Mouse (Mus musculus): Measurements from ENCODE around the gene BC005537. TPM values are rescaled to one million over a fixed set of nuclear protein-coding genes. Genes with fewer than 3 reads are reported as not detected.
"Not testable (repeated sequence)": the region's sequence is repeated elsewhere in the genome, so short reads cannot be mapped to it uniquely, and the experiment has no call there.

BC005537 gene
- polyA plus RNA-seq, 1 experiment from 2014 or later: 20.7 TPM

DNA sequence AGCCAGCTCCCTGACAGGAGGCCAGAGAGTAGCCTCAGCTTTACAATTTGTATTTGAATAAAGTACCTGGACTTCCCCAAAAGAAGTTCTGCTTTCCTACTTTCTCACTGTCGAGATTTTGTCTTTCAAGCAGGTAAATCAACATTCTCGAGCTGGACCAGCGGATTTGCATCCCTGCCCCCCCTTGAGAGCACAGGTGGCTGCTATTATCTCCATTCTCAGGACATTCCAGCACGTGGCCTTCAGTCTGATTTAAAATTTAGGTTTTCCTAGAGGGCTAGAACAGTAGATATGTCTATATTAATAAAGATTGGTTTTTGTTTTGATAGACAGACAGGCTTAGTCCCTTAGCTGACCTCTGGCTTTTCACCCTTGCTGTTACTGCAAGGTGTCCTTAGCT is 33.6 kb upstream of the BC005537 start:
- not testable (repeated sequence) for H3K9ac ChIP-seq (ENCODE audit: low read depth, low read length); H3K9me3 ChIP-seq (ENCODE audit: control insufficient read depth, low read length); H3K27me3 ChIP-seq (replicated peaks; ENCODE audit: control insufficient read depth, insufficient read depth, low read length); H3K4me3 ChIP-seq (ENCODE audit: low read length); ATAC-seq; H3K4me2 ChIP-seq (ENCODE audit: low read length); H3K36me3 ChIP-seq (ENCODE audit: control insufficient read depth, insufficient read depth, low read length); H3K4me1 ChIP-seq (ENCODE audit: control insufficient read depth, insufficient read depth, low read depth, low read length); H3K27ac ChIP-seq (ENCODE audit: low read depth, low read length)
- 84% methylated on average over 4 of the region's 4 CpGs for WGBS

GRCm38 (mm10) chr13:24771482-24771881 is 30.0 kb upstream of the BC005537 start:
- H3K4me3 ChIP-seq (ENCODE audit: low read length); H3K4me2 ChIP-seq (ENCODE audit: low read length); H3K4me1 ChIP-seq (ENCODE audit: control insufficient read depth, insufficient read depth, low read depth, low read length); H3K9me3 ChIP-seq (ENCODE audit: control insufficient read depth, low read length); ATAC-seq; H3K9ac ChIP-seq (ENCODE audit: low read depth, low read length); H3K27ac ChIP-seq (ENCODE audit: low read depth, low read length); H3K36me3 ChIP-seq (ENCODE audit: control insufficient read depth, insufficient read depth, low read length); H3K27me3 ChIP-seq (replicated peaks; ENCODE audit: control insufficient read depth, insufficient read depth, low read length): not testable (repeated sequence)
- 92% methylated on average over 10 of the region's 10 CpGs for WGBS

DNA sequence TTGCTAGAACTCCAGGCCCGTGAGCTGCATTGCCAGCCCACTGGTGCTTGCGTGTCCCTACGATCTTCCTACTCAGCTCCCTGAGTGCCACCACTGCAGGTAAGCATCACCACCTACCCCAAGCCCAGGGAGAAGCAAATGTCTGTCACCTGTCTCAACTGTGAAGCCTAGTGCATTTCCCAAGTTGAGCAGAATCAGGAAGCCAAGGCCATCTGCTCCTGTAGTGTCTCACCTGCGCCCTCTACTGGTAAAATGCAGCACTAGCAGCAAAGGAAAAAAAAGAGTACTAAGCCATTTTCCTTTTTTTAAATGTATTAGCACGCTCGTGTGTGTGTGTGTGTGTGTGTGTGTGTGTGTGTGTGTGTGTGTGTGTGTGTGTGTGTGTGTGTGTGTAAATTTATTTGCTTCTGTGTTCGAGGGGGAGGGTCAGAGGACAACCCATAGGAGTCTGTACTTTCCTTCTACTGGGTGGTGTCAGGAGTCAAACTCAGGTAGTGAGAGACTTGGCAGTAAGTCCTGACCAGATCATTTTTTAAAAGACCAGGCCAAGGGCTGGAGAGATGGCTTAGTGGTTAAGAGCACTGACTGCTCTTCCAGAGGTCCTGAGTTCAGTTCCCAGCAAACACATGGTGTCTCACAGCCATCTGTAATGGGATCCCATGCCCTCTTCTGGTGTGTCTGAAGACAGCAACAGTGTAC is 25.2 kb upstream of the BC005537 start:
- WGBS: 51% methylated on average over 7 of the region's 7 CpGs
- Histone ChIP-seq H3K4me2 (ENCODE audit: low read length) (no peak overlapping the region), H3K4me3 (ENCODE audit: low read length) (no peak overlapping the region)

GRCm38 (mm10) chr13:24778026-24778425 is 23.4 kb upstream of the BC005537 start:
- H3K4me2 ChIP-seq (ENCODE audit: low read length): no peak overlapping the region
- H3K27ac ChIP-seq (ENCODE audit: low read depth, low read length): no peak overlapping the region
- H3K36me3 ChIP-seq (ENCODE audit: control insufficient read depth, insufficient read depth, low read length): no peaks in the 10 kb centered on the region
- H3K9me3 ChIP-seq (ENCODE audit: control insufficient read depth, low read length): no peaks in the 10 kb centered on the region
- no peaks in the 10 kb centered on the region for H3K27me3 ChIP-seq (replicated peaks; ENCODE audit: control insufficient read depth, insufficient read depth, low read length)
- no peaks in the 10 kb centered on the region for H3K4me1 ChIP-seq (ENCODE audit: control insufficient read depth, insufficient read depth, low read depth, low read length)
- H3K4me3 ChIP-seq (ENCODE audit: low read length): no peak overlapping the region
- no peak for ATAC-seq
- 81% methylated on average over 2 of the region's 2 CpGs for WGBS
- no peak overlapping the region for H3K9ac ChIP-seq (ENCODE audit: low read depth, low read length)

More for the DNA sequence above, 25.2 kb upstream of the BC005537 start:
- Histone ChIP-seq H3K9me3 (ENCODE audit: control insufficient read depth, low read length) (no peaks in the 10 kb centered on the region), H3K27me3 (replicated peaks; ENCODE audit: control insufficient read depth, insufficient read depth, low read length) (no peaks in the 10 kb centered on the region), H3K4me1 (ENCODE audit: control insufficient read depth, insufficient read depth, low read depth, low read length) (no peaks in the 10 kb centered on the region), H3K9ac (ENCODE audit: low read depth, low read length) (no peak overlapping the region), H3K36me3 (ENCODE audit: control insufficient read depth, insufficient read depth, low read length) (no peaks in the 10 kb centered on the region), H3K27ac (ENCODE audit: low read depth, low read length) (no peak overlapping the region)
- 0 out of 2 replicates have a peak, but pooled peaks have one; percentile 48 for ATAC-seq

DNA sequence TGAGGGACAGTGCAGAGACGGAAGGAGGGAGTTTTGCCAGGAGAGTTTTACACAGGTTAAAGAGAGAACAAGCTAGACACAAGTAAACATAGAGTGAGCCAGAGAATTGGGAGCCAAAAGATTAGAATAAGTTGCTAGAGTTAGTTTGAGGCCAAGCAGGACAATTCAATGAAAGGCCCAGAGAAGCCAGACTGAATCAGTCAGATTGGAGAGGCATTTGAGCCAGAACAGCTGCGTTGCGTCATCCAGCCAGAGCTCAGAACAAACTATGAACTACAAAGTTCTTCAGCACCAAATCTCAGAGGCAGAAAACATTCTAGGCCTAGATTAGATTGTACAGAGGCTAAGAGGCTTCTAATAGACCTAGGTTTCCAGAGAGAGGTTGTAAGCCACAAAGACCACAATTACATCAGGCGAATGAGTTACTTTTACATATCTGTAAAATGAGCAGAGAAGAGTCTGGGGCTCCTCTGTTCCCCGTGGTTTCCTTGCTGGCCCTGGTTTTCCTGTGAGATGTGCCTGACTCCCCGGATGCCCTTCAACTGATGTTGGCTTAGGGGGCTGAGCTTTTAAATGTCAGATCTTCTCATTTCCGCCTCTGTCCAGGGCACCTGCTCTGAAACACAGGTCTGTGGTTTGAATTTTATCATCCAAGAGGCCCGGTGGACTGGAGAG is 22.6 kb upstream of the BC005537 start:
- Histone ChIP-seq H3K4me1 (ENCODE audit: control insufficient read depth, insufficient read depth, low read depth, low read length) (no peaks in the 10 kb centered on the region), H3K27me3 (replicated peaks; ENCODE audit: control insufficient read depth, insufficient read depth, low read length) (no peaks in the 10 kb centered on the region), H3K4me3 (ENCODE audit: low read length) (no peak overlapping the region), H3K36me3 (ENCODE audit: control insufficient read depth, insufficient read depth, low read length) (no peaks in the 10 kb centered on the region), H3K27ac (ENCODE audit: low read depth, low read length) (no peak overlapping the region), H3K4me2 (ENCODE audit: low read length) (no peak overlapping the region), H3K9ac (ENCODE audit: low read depth, low read length) (no peak overlapping the region), H3K9me3 (ENCODE audit: control insufficient read depth, low read length) (no peaks in the 10 kb centered on the region)
- no peak for ATAC-seq
- 91% methylated on average over 8 of the region's 8 CpGs for WGBS

- 49% methylated on average over 5 of the region's 5 CpGs for WGBS
- Histone ChIP-seq H3K9me3 (ENCODE audit: control insufficient read depth, low read length) (no peaks in the 10 kb centered on the region), H3K4me2 (ENCODE audit: low read length) (no peak overlapping the region), H3K36me3 (ENCODE audit: control insufficient read depth, insufficient read depth, low read length) (no peaks in the 10 kb centered on the region), H3K4me1 (ENCODE audit: control insufficient read depth, insufficient read depth, low read depth, low read length) (no peaks in the 10 kb centered on the region), H3K9ac (ENCODE audit: low read depth, low read length) (no peak overlapping the region), H3K4me3 (ENCODE audit: low read length) (no peak overlapping the region), H3K27ac (ENCODE audit: low read depth, low read length) (no peak overlapping the region), H3K27me3 (replicated peaks; ENCODE audit: control insufficient read depth, insufficient read depth, low read length) (no peaks in the 10 kb centered on the region)
- ATAC-seq: no peak
Measured at GRCm38 (mm10) chr13:24781916-24782315, 19.5 kb upstream of the BC005537 start.

GRCm38 (mm10) chr13:24786014-24786490 is 15.4 kb upstream of the BC005537 start:
- WGBS: 39% methylated on average over 11 of the region's 11 CpGs
- Histone ChIP-seq H3K27ac (ENCODE audit: low read depth, low read length) (no peak overlapping the region), H3K4me2 (ENCODE audit: low read length) (no peak overlapping the region), H3K9ac (ENCODE audit: low read depth, low read length) (no peak overlapping the region), H3K4me1 (ENCODE audit: control insufficient read depth, insufficient read depth, low read depth, low read length) (no peaks in the 10 kb centered on the region), H3K36me3 (ENCODE audit: control insufficient read depth, insufficient read depth, low read length) (no peaks in the 10 kb centered on the region), H3K9me3 (ENCODE audit: control insufficient read depth, low read length) (no peaks in the 10 kb centered on the region), H3K4me3 (ENCODE audit: low read length) (no peak overlapping the region), H3K27me3 (replicated peaks; ENCODE audit: control insufficient read depth, insufficient read depth, low read length) (no peaks in the 10 kb centered on the region)
- ATAC-seq: peak; percentile 56; the same call in 1 of the 2 replicates

DNA sequence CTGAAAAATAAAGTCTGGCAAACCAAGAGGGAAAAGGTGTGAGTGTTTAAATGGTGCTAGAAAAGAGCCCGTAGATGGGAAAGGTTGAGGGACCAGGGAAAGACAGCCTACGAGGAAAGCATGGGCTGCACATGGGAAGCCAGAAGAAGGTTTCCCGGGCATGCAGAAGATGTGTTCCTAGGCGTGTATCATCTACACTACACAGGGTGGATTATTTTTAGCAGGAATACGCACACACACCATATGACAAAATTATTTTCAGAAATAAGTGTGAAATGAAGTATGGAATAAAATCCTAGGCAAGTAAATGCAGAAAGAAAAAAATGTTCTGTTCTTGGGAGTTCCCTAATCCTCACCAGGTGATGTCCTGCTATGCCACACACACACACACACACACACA is 14.0 kb upstream of the BC005537 start:
- 92% methylated on average over 5 of the region's 5 CpGs for WGBS
- Histone ChIP-seq H3K4me3 (ENCODE audit: low read length) (no peak overlapping the region), H3K4me2 (ENCODE audit: low read length) (no peak overlapping the region), H3K9ac (ENCODE audit: low read depth, low read length) (no peak overlapping the region), H3K9me3 (ENCODE audit: control insufficient read depth, low read length) (no peaks in the 10 kb centered on the region), H3K27me3 (replicated peaks; ENCODE audit: control insufficient read depth, insufficient read depth, low read length) (no peaks in the 10 kb centered on the region), H3K27ac (ENCODE audit: low read depth, low read length) (no peak overlapping the region), H3K4me1 (ENCODE audit: control insufficient read depth, insufficient read depth, low read depth, low read length) (no peaks in the 10 kb centered on the region), H3K36me3 (ENCODE audit: control insufficient read depth, insufficient read depth, low read length) (no peaks in the 10 kb centered on the region)
- no peak for ATAC-seq

- WGBS: 77% methylated on average over 2 of the region's 2 CpGs
- H3K27ac ChIP-seq (ENCODE audit: low read depth, low read length): no peak overlapping the region
- no peak overlapping the region for H3K4me2 ChIP-seq (ENCODE audit: low read length)
- no peaks in the 10 kb centered on the region for H3K27me3 ChIP-seq (replicated peaks; ENCODE audit: control insufficient read depth, insufficient read depth, low read length)
- H3K4me1 ChIP-seq (ENCODE audit: control insufficient read depth, insufficient read depth, low read depth, low read length): no peaks in the 10 kb centered on the region
- no peak overlapping the region for H3K9ac ChIP-seq (ENCODE audit: low read depth, low read length)
- H3K9me3 ChIP-seq (ENCODE audit: control insufficient read depth, low read length): no peaks in the 10 kb centered on the region
- no peak for ATAC-seq
- H3K4me3 ChIP-seq (ENCODE audit: low read length): no peak overlapping the region
- H3K36me3 ChIP-seq (ENCODE audit: control insufficient read depth, insufficient read depth, low read length): no peaks in the 10 kb centered on the region
Measured at GRCm38 (mm10) chr13:24791349-24791748, 10.1 kb upstream of the BC005537 start.
